Comparison of ENCODE assay signal across 11 mouse cellular contexts in the genomic region with DNA sequence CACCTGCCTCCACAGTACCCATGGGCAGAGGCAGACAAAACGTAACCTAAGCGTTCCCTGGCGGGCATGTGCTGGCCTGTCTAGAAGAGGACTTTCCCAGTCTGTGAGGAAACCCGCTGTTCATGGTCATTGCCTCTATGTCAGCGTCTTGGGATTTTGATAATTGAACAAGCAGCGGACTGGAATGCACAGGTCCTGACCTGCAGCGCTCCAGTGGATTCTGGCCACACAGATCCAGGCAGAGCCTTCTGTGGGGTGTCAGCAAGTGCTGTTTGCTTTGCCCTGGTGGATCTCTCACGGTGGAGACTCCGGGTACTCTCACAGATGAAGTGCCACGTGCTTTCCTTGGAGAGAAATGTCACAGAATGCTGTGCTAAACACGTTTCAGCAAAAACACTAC. TPM values are rescaled to one million over a fixed set of nuclear protein-coding genes. Genes with fewer than 3 reads are reported as not detected.
A peak's percentile ranks its signal among the peaks of the same experiment; 100 is the strongest.
DNase-seq lines count a peak whose midpoint lies in the region; ATAC-seq and TF ChIP-seq lines count a peak whose summit lies in the region.
"Had no signal": no experiment of that assay in that cellular context is flagged by ENCODE, and none has a peak within 500 bp of the region (broad histone marks: within the 10 kb centered on the region; RNA-seq: fewer than 3 reads in every experiment).

No protein-coding gene starts in this region.

- H3K9me3 ChIP-seq in CH12.LX (replicated peaks; ENCODE audit: low read length): no peaks in the 10 kb centered on the region
- H3K9me3 ChIP-seq in E14TG2a.4 (ENCODE audit: low read length): no peaks in the 10 kb centered on the region
- no peaks in the 10 kb centered on the region for H3K9me3 ChIP-seq in limb, embryonic 11.5 days (ENCODE audit: control insufficient read depth, low read length)
- H3K9me3 ChIP-seq: limb, embryonic 13.5 days had no signal

- TF ChIP-seq CTCF in CH12.LX (conservative IDR thresholded peaks at IDR 0.05 in 1 of 2, IDR thresholded peaks at IDR 0.05 in 1 of 2; ENCODE audit: low read depth in 2 of 2, low read length in 2 of 2) (no peak), E14TG2a.4 (conservative IDR thresholded peaks at IDR 0.05; ENCODE audit: low read length) (no peak)

- H3K27ac ChIP-seq in CH12.LX (ENCODE audit: insufficient read depth, low read depth): no peak overlapping the region
- H3K27ac ChIP-seq in limb, embryonic 11.5 days (replicated peaks; ENCODE audit: low read depth, low read length): 0 out of 2 replicates have a peak overlapping the region, but pooled peaks have one; percentile 12
- H3K27ac ChIP-seq: limb, embryonic 13.5 days had no signal

- dilution Hi-C loops in CH12.LX (cut with MboI; ENCODE audit: extremely low pct_ligation_motif_present, extremely low pct_unique_long_range_greater_than_20kb, low sequenced_read_pairs): no loop called here

- TF ChIP-seq EP300 in CH12.LX (IDR thresholded peaks at IDR 0.05; ENCODE audit: low read length): no peak

- H3K4me3 ChIP-seq in CH12.LX (replicated peaks in 1 of 3; ENCODE audit: low read depth in 2 of 3, low read length in 2 of 3, poor library complexity in 1 of 3) (no peak overlapping the region), E14TG2a.4 (replicated peaks; ENCODE audit: low read length) (0 out of 2 replicates have a peak overlapping the region, but pooled peaks have one; percentile 3)
- no peak overlapping the region for H3K4me3 ChIP-seq in limb, embryonic 11.5 days (ENCODE audit: low read depth, low read length)
- H3K4me3 ChIP-seq: limb, embryonic 13.5 days had no signal

- no peaks in the 10 kb centered on the region for H3K36me3 ChIP-seq in CH12.LX (replicated peaks in 1 of 2; ENCODE audit: control insufficient read depth in 1 of 2, insufficient read depth in 1 of 2, low read length in 1 of 2)
- H3K36me3 ChIP-seq in E14TG2a.4 (ENCODE audit: insufficient read depth, low read length): no peaks in the 10 kb centered on the region
- no peaks in the 10 kb centered on the region for H3K36me3 ChIP-seq in limb, embryonic 11.5 days (ENCODE audit: control insufficient read depth, insufficient read depth, low read length)
- H3K36me3 ChIP-seq: limb, embryonic 13.5 days had no signal

- no peak for TF ChIP-seq RAD21 in CH12.LX (IDR thresholded peaks at IDR 0.05; ENCODE audit: low read depth, low read length)

- no peak overlapping the region for H3K9ac ChIP-seq in CH12.LX (ENCODE audit: insufficient read depth, low read depth)
- no peak overlapping the region for H3K9ac ChIP-seq in limb, embryonic 11.5 days (ENCODE audit: low read length)
- H3K9ac ChIP-seq: limb, embryonic 13.5 days had no signal

- H3K4me2 ChIP-seq in CH12.LX (ENCODE audit: insufficient read depth, low read depth, poor library complexity, severe bottlenecking): no peak overlapping the region
- no peak overlapping the region for H3K4me2 ChIP-seq in limb, embryonic 11.5 days (ENCODE audit: low read depth, severe bottlenecking)
- H3K4me2 ChIP-seq: limb, embryonic 13.5 days had no signal

- DNase-seq in CH12.LX (ENCODE audit: extremely low read depth): no peak
- peak; percentile 25 for DNase-seq in kidney, adult 11 months
- peak; percentile 32 for DNase-seq in limb, embryonic 11.5 days (ENCODE audit: low spot score)
- no peak for DNase-seq in adrenal gland, adult (ENCODE audit: inconsistent age in 2 of 2, low spot score in 1 of 2)
- no peak for DNase-seq in lung, postnatal 36 days
- no peak for DNase-seq in adrenal gland, postnatal 25 days
- DNase-seq: heart, postnatal 10 days; thymus, adult 18-20 months had no signal

- in situ Hi-C loops in CH12.LX (cut with MboI; ENCODE audit: low pct_ligation_motif_present, low pct_unique_long_range_greater_than_20kb, low sequenced_read_pairs): no loop called here

- H3K27me3 ChIP-seq in CH12.LX (replicated peaks): no peaks in the 10 kb centered on the region
- H3K27me3 ChIP-seq in E14TG2a.4 (ENCODE audit: insufficient read depth, low read length): no peaks in the 10 kb centered on the region
- no peaks in the 10 kb centered on the region for H3K27me3 ChIP-seq in limb, embryonic 11.5 days (ENCODE audit: control insufficient read depth, insufficient read depth, low read length)
- H3K27me3 ChIP-seq: limb, embryonic 13.5 days had no signal

- no peaks in the 10 kb centered on the region for H3K79me2 ChIP-seq in CH12.LX (replicated peaks; ENCODE audit: control insufficient read depth, extremely low read depth, insufficient read depth, poor library complexity, severe bottlenecking)

- 54% methylated on average over 11 of the region's 11 CpGs for WGBS in limb, embryonic 11.5 days

- TF ChIP-seq POLR2A in CH12.LX (IDR thresholded peaks at IDR 0.05; ENCODE audit: low read depth, low read length): no peak

- H3K4me1 ChIP-seq in CH12.LX (ENCODE audit: control insufficient read depth in 1 of 2, insufficient read depth in 2 of 2) (peaks cover 5% of the 10 kb centered on the region in 2 experiments; a peak in 2 of 4 replicates), E14TG2a.4 (replicated peaks; ENCODE audit: low read depth, low read length) (peaks cover 30% of the 10 kb centered on the region)
- H3K4me1 ChIP-seq in limb, embryonic 11.5 days (ENCODE audit: control insufficient read depth, insufficient read depth, low read length): peaks cover 6% of the 10 kb centered on the region

- ATAC-seq in limb, embryonic 11.5 days (ENCODE audit: insufficient number of reproducible peaks, low FRiP score, low TSS enrichment, low read depth): no peak

TF ChIP-seq in CH12.LX, 34 proteins besides CTCF, POLR2A, EP300 and RAD21:
- TF ChIP-seq MAX (IDR thresholded peaks at IDR 0.05; ENCODE audit: low read length) (peak; percentile 58; the same call in 1 of the 2 replicates), ZKSCAN1 (IDR thresholded peaks at IDR 0.05; ENCODE audit: borderline replicate concordance, low read depth, low read length) (no peak)

RNA-seq across cellular contexts. Expression of a gene that starts 26.4 kb away (rescaled TPM):
- total RNA-seq in CH12.LX (2012; rRNA removed) (not detected in 2 replicates), CH12.LX (2014; rRNA removed) (not detected in 2 replicates)
- polyA plus RNA-seq in CH12.LX (2012; ENCODE audit: insufficient read length, low read depth): 0.04 TPM in 1 of 2 replicates, not detected in the other
- 6.4 and 6.6 TPM in 2 replicates for polyA plus RNA-seq in limb, embryonic 11.5 days (2014; fragmentation: Nextera tagmentation; extraction: Ambion mirVana)
- total RNA-seq in adrenal gland, postnatal 25 days (2021): 43.5 and 45.2 TPM in 2 replicates
- total RNA-seq: MEL had no signal

Comparison
In these comparisons a context has a peak if more than half of its experiments do, and no peak if none do; other contexts are left out.
1. DNase-seq: peak in kidney, adult 11 months (single experiment) and limb, embryonic 11.5 days (single experiment); none in CH12.LX (single experiment), adrenal gland, adult (0 of 2), lung, postnatal 36 days (single experiment) and adrenal gland, postnatal 25 days (single experiment).
2. RNA of a gene that starts 26.4 kb away (total RNA-seq): 43.5 to 45.2 TPM in adrenal gland, postnatal 25 days; not detected in CH12.LX; every median in the first group is over 10 times any median in the second.